Mouse (Mus musculus) natural killer cell, adult 2 months (primary cell): Measurements from ENCODE around the gene Tnik.
A peak's percentile ranks its signal among the peaks of the same experiment; 100 is the strongest.

Experiments
- DNase-seq, 2 experiments: peaks; one replicate each; pipeline ENCODE4 v3.0.0; 2022; ENCODE audit warnings: low spot score in 2 of 2

Tnik gene

GRCm38 (mm10) chr3:28263002-28263947, at the start of gene Tnik:
TSS of gene Tnik (plus strand) at chr3:28263214.
- peak; percentile 76 to 78 for DNase-seq

GRCm38 (mm10) chr3:28214886-28215311, 48.1 kb upstream of the Tnik start:
- no peak for DNase-seq

- DNase-seq, result no peak
Observed at GRCm38 (mm10) chr3:28217001-28217400, 46.0 kb upstream of the Tnik start.

- DNase-seq, result no peak
Observed at GRCm38 (mm10) chr3:28219533-28219932, 43.5 kb upstream of the Tnik start.

GRCm38 (mm10) chr3:28219964-28220363, 43.0 kb upstream of the Tnik start:
- no peak for DNase-seq

- DNase-seq, result no peak
Observed at GRCm38 (mm10) chr3:28224437-28225356, 38.3 kb upstream of the Tnik start.

GRCm38 (mm10) chr3:28225357-28225905, 37.6 kb upstream of the Tnik start:
- DNase-seq, result no peak

- DNase-seq, result no peak
Observed at GRCm38 (mm10) chr3:28226181-28226580, 36.8 kb upstream of the Tnik start.

GRCm38 (mm10) chr3:28228930-28229329, 34.1 kb upstream of the Tnik start:
- DNase-seq, result no peak

GRCm38 (mm10) chr3:28229503-28229902, 33.5 kb upstream of the Tnik start:
- DNase-seq, result peak in 1 of 2 experiments; percentile 7

GRCm38 (mm10) chr3:28232885-28233284, 30.1 kb upstream of the Tnik start:
- DNase-seq, result no peak

GRCm38 (mm10) chr3:28234179-28234578, 28.8 kb upstream of the Tnik start:
- no peak for DNase-seq

GRCm38 (mm10) chr3:28236689-28237088, 26.3 kb upstream of the Tnik start:
- DNase-seq, result no peak

- no peak for DNase-seq
Observed at GRCm38 (mm10) chr3:28238136-28238535, 24.9 kb upstream of the Tnik start.

- DNase-seq, result no peak
Observed at GRCm38 (mm10) chr3:28242561-28242960, 20.5 kb upstream of the Tnik start.

GRCm38 (mm10) chr3:28244244-28244890, 18.6 kb upstream of the Tnik start:
- peak; percentile 30 to 61 for DNase-seq

GRCm38 (mm10) chr3:28248255-28248957, 14.6 kb upstream of the Tnik start:
- DNase-seq, result no peak

- DNase-seq, result no peak
Observed at GRCm38 (mm10) chr3:28255711-28256110, 7.3 kb upstream of the Tnik start.

GRCm38 (mm10) chr3:28262371-28263001, 528 bp upstream of the Tnik start:
- DNase-seq, result peak; percentile 53 to 61
